Mouse (Mus musculus): ENCODE measurements around the gene Kif2c. TPM values are rescaled to one million over a fixed set of nuclear protein-coding genes. Genes with fewer than 3 reads are reported as not detected.
A peak's percentile ranks its signal among the peaks of the same experiment; 100 is the strongest.

Kif2c gene
- total and polyA plus RNA-seq, 2 experiments from 2014 or later, result 4.4 to 9.1 TPM

GRCm38 (mm10) chr4:117155792-117156355 is 26.6 kb downstream of the Kif2c start, which contains the start of gene Rps8:
Gene Rps8, minus strand, starts transcription at chr4:117156243.
- WGBS, result under 1% methylated on average over 50 of the region's 52 CpGs
- Histone ChIP-seq H3K27ac (ENCODE audit: low read depth, low read length) (peak within 1 kb of the TSS; percentile 93), H3K36me3 (ENCODE audit: insufficient read depth) (peaks cover 32% of the 10 kb centered on the region), H3K27me3 (ENCODE audit: insufficient read depth, low read length) (no peaks in the 10 kb centered on the region), H3K4me3 (ENCODE audit: low read depth, low read length) (peak within 1 kb of the TSS; percentile 96), H3K4me2 (ENCODE audit: low read depth) (peak within 1 kb of the TSS; percentile 83), H3K9me3 (ENCODE audit: low read length) (no peaks in the 10 kb centered on the region), H3K4me1 (ENCODE audit: insufficient read depth) (no peaks in the 10 kb centered on the region), H3K9ac (peak within 1 kb of the TSS; percentile 97)
- ATAC-seq (peak; percentile 94), DNase-seq (peak; percentile 92)
- TF ChIP-seq CTCF (IDR thresholded peaks at IDR 0.05; ENCODE audit: low read depth), result no peak

- H3K4me2 ChIP-seq (ENCODE audit: low read depth), result peak overlapping the region; percentile 83
- peak; percentile 34 for DNase-seq
- H3K27ac ChIP-seq (ENCODE audit: low read depth, low read length), result peak overlapping the region; percentile 93
- no peaks in the 10 kb centered on the region for H3K27me3 ChIP-seq (ENCODE audit: insufficient read depth, low read length)
- no peak for TF ChIP-seq CTCF (IDR thresholded peaks at IDR 0.05; ENCODE audit: low read depth)
- H3K4me1 ChIP-seq (ENCODE audit: insufficient read depth), result no peaks in the 10 kb centered on the region
- peaks cover 38% of the 10 kb centered on the region for H3K36me3 ChIP-seq (ENCODE audit: insufficient read depth)
- no peaks in the 10 kb centered on the region for H3K9me3 ChIP-seq (ENCODE audit: low read length)
- 2% methylated on average over 44 of the region's 44 CpGs for WGBS
- H3K9ac ChIP-seq, result peak overlapping the region; percentile 97
- H3K4me3 ChIP-seq (ENCODE audit: low read depth, low read length), result peak overlapping the region; percentile 96
- ATAC-seq, result peak; percentile 28
These were observed 27.2 kb downstream of the Kif2c start for GRCm38 (mm10) chr4:117155020-117155791.

- Histone ChIP-seq H3K27me3 (ENCODE audit: insufficient read depth, low read length) (no peaks in the 10 kb centered on the region), H3K4me2 (ENCODE audit: low read depth) (no peak overlapping the region), H3K9me3 (ENCODE audit: low read length) (no peaks in the 10 kb centered on the region), H3K4me1 (ENCODE audit: insufficient read depth) (no peaks in the 10 kb centered on the region), H3K4me3 (ENCODE audit: low read depth, low read length) (no peak overlapping the region), H3K9ac (no peak overlapping the region), H3K36me3 (ENCODE audit: insufficient read depth) (peaks cover 49% of the 10 kb centered on the region), H3K27ac (ENCODE audit: low read depth, low read length) (no peak overlapping the region)
- DNase-seq (no peak), ATAC-seq (no peak)
- WGBS, result 80% methylated on average over 5 of the region's 5 CpGs
- TF ChIP-seq CTCF (IDR thresholded peaks at IDR 0.05; ENCODE audit: low read depth), result no peak
These were observed 29.7 kb downstream of the Kif2c start for GRCm38 (mm10) chr4:117152714-117153113.

- Histone ChIP-seq H3K9me3 (ENCODE audit: low read length) (no peaks in the 10 kb centered on the region), H3K4me2 (ENCODE audit: low read depth) (no peak overlapping the region), H3K36me3 (ENCODE audit: insufficient read depth) (peaks cover 49% of the 10 kb centered on the region)
These were observed 31.0 kb downstream of the Kif2c start for GRCm38 (mm10) chr4:117151416-117151815.

GRCm38 (mm10) chr4:117150212-117150733 is 32.2 kb downstream of the Kif2c start:
- TF ChIP-seq CTCF (IDR thresholded peaks at IDR 0.05; ENCODE audit: low read depth), result no peak

More at GRCm38 (mm10) chr4:117151416-117151815, 31.0 kb downstream of the Kif2c start:
- H3K4me3 ChIP-seq (ENCODE audit: low read depth, low read length), result no peak overlapping the region
- no peak for TF ChIP-seq CTCF (IDR thresholded peaks at IDR 0.05; ENCODE audit: low read depth)
- no peak overlapping the region for H3K27ac ChIP-seq (ENCODE audit: low read depth, low read length)
- no peak for DNase-seq
- WGBS, result 75% methylated on average over 1 of the region's 1 CpGs
- H3K9ac ChIP-seq, result no peak overlapping the region
- H3K4me1 ChIP-seq (ENCODE audit: insufficient read depth), result no peaks in the 10 kb centered on the region
- no peak for ATAC-seq
- H3K27me3 ChIP-seq (ENCODE audit: insufficient read depth, low read length), result no peaks in the 10 kb centered on the region

GRCm38 (mm10) chr4:117149291-117150211 is 32.9 kb downstream of the Kif2c start:
- no peaks in the 10 kb centered on the region for H3K27me3 ChIP-seq (ENCODE audit: insufficient read depth, low read length)
- no peak for DNase-seq
- H3K9me3 ChIP-seq (ENCODE audit: low read length), result no peaks in the 10 kb centered on the region
- peaks cover 49% of the 10 kb centered on the region for H3K36me3 ChIP-seq (ENCODE audit: insufficient read depth)
- H3K27ac ChIP-seq (ENCODE audit: low read depth, low read length), result no peak overlapping the region
- no peaks in the 10 kb centered on the region for H3K4me1 ChIP-seq (ENCODE audit: insufficient read depth)
- WGBS, result 74% methylated on average over 6 of the region's 6 CpGs
- no peak overlapping the region for H3K4me2 ChIP-seq (ENCODE audit: low read depth)
- no peak overlapping the region for H3K9ac ChIP-seq
- no peak overlapping the region for H3K4me3 ChIP-seq (ENCODE audit: low read depth, low read length)
- TF ChIP-seq CTCF (IDR thresholded peaks at IDR 0.05; ENCODE audit: low read depth), result peak; percentile 2; the same call in 1 of the 2 replicates
- ATAC-seq, result no peak

More at GRCm38 (mm10) chr4:117150212-117150733, 32.2 kb downstream of the Kif2c start:
- Histone ChIP-seq H3K27me3 (ENCODE audit: insufficient read depth, low read length) (no peaks in the 10 kb centered on the region), H3K4me3 (ENCODE audit: low read depth, low read length) (no peak overlapping the region), H3K27ac (ENCODE audit: low read depth, low read length) (no peak overlapping the region), H3K4me2 (ENCODE audit: low read depth) (no peak overlapping the region), H3K36me3 (ENCODE audit: insufficient read depth) (peaks cover 49% of the 10 kb centered on the region), H3K9me3 (ENCODE audit: low read length) (no peaks in the 10 kb centered on the region), H3K4me1 (ENCODE audit: insufficient read depth) (no peaks in the 10 kb centered on the region), H3K9ac (no peak overlapping the region)
- WGBS, result 91% methylated on average over 6 of the region's 6 CpGs
- DNase-seq (no peak), ATAC-seq (no peak)
